Mouse (Mus musculus) ES-E14 (cell line): ENCODE data around the gene Tmem209. TPM values are rescaled to one million over a fixed set of nuclear protein-coding genes. Genes with fewer than 3 reads are reported as not detected.

Experiments used
- DNase-seq: peaks from one replicate; pipeline ENCODE4 v3.0.0-alpha.2; 2013; ENCODE audit warnings: low read depth, low spot score
- H3K27ac ChIP-seq: 2 replicates; pipeline ENCODE4 v1.5.1; 2012; ENCODE audit warnings: low read depth, mild to moderate bottlenecking, low read length, moderate library complexity, mixed read lengths; ENCODE audit not compliant: poor library complexity, insufficient read depth, severe bottlenecking
- H3K36me3 ChIP-seq: 2 replicates; pipeline ENCODE4 v1.6.1; 2012; ENCODE audit warnings: mild to moderate bottlenecking, low read length, moderate library complexity, mixed read lengths; ENCODE audit not compliant: control insufficient read depth, poor library complexity, insufficient read depth, severe bottlenecking
- H3K4me1 ChIP-seq, 2 experiments: fragments of 150-350 bp in 1 of 2; sonication (generic) in 1 of 2; 2 replicates each; pipeline ENCODE4 v1.6.1; 2012; ENCODE audit warnings: low read length in 2 of 2, mild to moderate bottlenecking in 1 of 2, mixed read lengths in 1 of 2; ENCODE audit not compliant: control insufficient read depth in 2 of 2, insufficient read depth in 2 of 2, poor library complexity in 1 of 2
- H3K4me3 ChIP-seq, 2 experiments: fragments of 150-350 bp in 1 of 2; sonication (generic) in 1 of 2; 2 replicates each; pipeline ENCODE4 v1.5.1; 2012; ENCODE audit warnings: low read length in 2 of 2, low read depth in 1 of 2, mild to moderate bottlenecking in 1 of 2, mixed read lengths in 1 of 2; ENCODE audit not compliant: insufficient read depth in 1 of 2, poor library complexity in 1 of 2, severe bottlenecking in 1 of 2
- H3K9ac ChIP-seq: 2 replicates; pipeline ENCODE4 v1.6.1; 2012; ENCODE audit warnings: low read depth, mild to moderate bottlenecking, low read length, mixed read lengths; ENCODE audit not compliant: poor library complexity, insufficient read depth, severe bottlenecking
- H3K9me3 ChIP-seq: fragments of 150-350 bp; sonication (generic); 2 replicates; pipeline ENCODE4 v1.6.1; 2012; ENCODE audit warnings: low read depth, mild to moderate bottlenecking, low read length; ENCODE audit not compliant: control insufficient read depth, insufficient read depth
- CHD2 ChIP-seq: IDR thresholded peaks from 2 replicates; pipeline ENCODE4 v1.6.1; 2014; ENCODE audit warnings: mild to moderate bottlenecking, low read depth, low read length, inconsistent platforms
- HCFC1 ChIP-seq: IDR thresholded peaks from 2 replicates; pipeline ENCODE4 v1.6.1; 2012; ENCODE audit warnings: low read length, inconsistent platforms, borderline replicate concordance; ENCODE audit not compliant: insufficient read depth
- MAFK ChIP-seq: IDR thresholded peaks from 2 replicates; pipeline ENCODE4 v1.6.1; 2014; ENCODE audit warnings: mild to moderate bottlenecking, low read depth, low read length, inconsistent platforms; ENCODE audit not compliant: insufficient read depth
- ZC3H11A ChIP-seq: IDR thresholded peaks from 2 replicates; pipeline ENCODE4 v1.6.1; 2012; ENCODE audit warnings: low read depth, mild to moderate bottlenecking, inconsistent platforms, low read length, borderline replicate concordance
- ZNF384 ChIP-seq: IDR thresholded peaks from 2 replicates; pipeline ENCODE4 v1.6.1; 2012; ENCODE audit warnings: low read depth, low read length, inconsistent platforms
- in situ Hi-C, 2 experiments: fragments of 600-800 bp; cut with MboI; formaldehyde crosslinking; loops; one replicate each; pipeline ENCODE4 v1.15.1; 2025; ENCODE audit warnings: low sequenced_read_pairs in 2 of 2, inconsistent platforms in 1 of 2; ENCODE audit not compliant: unreplicated experiment in 2 of 2
- total RNA-seq: library from RNA; depleted of rRNA; stranded (reverse); fragments of 300-350 nt; gene quantifications from 2 replicates; pipeline ENCODE4 v1.2.3, GENCODE M21; 2012; rRNA removed

Gene Tmem209
- total RNA-seq, 1 experiment = 104 TPM

DNA sequence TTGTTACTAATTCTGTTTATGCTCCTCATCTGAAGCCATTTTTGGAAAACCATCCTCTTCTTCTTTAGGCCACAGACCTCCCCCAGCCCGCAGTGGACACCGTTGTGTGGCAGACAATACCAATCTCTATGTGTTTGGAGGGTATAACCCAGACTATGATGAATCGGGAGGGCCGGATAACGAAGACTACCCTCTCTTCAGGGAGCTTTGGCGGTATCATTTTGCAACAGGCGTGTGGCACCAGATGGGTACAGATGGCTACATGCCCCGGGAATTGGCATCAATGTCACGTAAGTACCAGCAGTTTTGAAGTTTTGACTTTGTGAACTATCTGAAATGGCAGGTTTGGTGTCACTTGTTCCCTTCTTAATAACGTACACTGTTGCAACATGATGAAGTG, 70.0 kb downstream of the Tmem209 start:
- H3K9ac ChIP-seq = no peak overlapping the region
- TF ChIP-seq MAFK (no peak), CHD2 (no peak), ZNF384 (no peak), ZC3H11A (no peak), HCFC1 (no peak)
- in situ Hi-C loops = no loop called here
- DNase-seq = no peak
- no peak overlapping the region for H3K4me3 ChIP-seq
- H3K36me3 ChIP-seq = no peaks in the 10 kb centered on the region; the same call in 1 of the 2 replicates
- H3K9me3 ChIP-seq = no peaks in the 10 kb centered on the region
- peaks cover 0 to 2% of the 10 kb centered on the region in 2 experiments; a peak in 1 of 4 replicates for H3K4me1 ChIP-seq
- no peak overlapping the region for H3K27ac ChIP-seq

DNA sequence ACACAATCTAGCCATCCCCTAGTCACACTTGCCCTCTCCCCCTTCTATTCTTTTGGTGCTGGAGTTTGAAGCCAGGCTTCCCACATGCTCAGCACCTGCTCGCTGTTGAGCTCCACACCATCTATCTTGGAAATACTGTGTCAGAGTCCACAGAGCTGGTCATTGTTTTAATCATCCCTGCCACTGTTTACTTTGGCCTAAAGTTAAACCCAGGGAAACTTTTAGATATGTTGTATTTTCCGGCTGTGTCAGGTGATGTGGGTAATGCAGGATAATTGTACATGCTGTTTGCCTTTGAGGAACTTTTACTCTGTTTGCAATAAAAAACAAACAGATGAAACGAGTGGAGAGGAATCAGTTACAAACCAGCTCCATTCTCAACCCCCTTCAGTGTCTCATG, 72.5 kb downstream of the Tmem209 start:
- no peak for DNase-seq
- in situ Hi-C loops = no loop called here
- Histone ChIP-seq H3K9me3 (no peaks in the 10 kb centered on the region), H3K4me1 (peaks cover 0 to 2% of the 10 kb centered on the region in 2 experiments; a peak in 1 of 4 replicates), H3K36me3 (no peaks in the 10 kb centered on the region; the same call in 1 of the 2 replicates), H3K27ac (no peak overlapping the region), H3K4me3 (no peak overlapping the region), H3K9ac (no peak overlapping the region)
- TF ChIP-seq CHD2 = no peak
- TF ChIP-seq MAFK = no peak
- TF ChIP-seq HCFC1 = no peak
- no peak for TF ChIP-seq ZNF384
- no peak for TF ChIP-seq ZC3H11A

DNA sequence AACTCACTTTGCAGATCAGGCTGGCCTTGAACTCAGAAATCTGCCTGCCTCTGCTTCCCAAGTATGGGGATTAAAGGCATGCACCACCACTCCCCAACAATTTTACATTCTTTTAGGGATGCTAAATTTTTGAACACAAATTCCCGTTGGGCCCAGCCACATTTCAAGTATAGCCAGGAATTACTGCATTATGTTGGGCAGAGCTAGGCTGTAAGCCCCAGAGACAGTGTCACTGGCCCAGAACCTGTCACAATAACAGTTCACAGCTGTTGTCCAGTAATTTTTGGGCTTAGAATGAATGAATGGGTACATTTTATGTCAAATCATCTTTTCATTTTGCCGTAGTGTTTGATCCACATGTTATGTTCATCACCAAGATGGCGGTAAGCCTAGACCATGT, 73.1 kb downstream of the Tmem209 start:
- Histone ChIP-seq H3K27ac (no peak overlapping the region), H3K9ac (no peak overlapping the region), H3K4me1 (peaks cover 0 to 2% of the 10 kb centered on the region in 2 experiments; a peak in 1 of 4 replicates), H3K36me3 (no peaks in the 10 kb centered on the region), H3K9me3 (no peaks in the 10 kb centered on the region), H3K4me3 (no peak overlapping the region)
- TF ChIP-seq HCFC1 = no peak
- in situ Hi-C loops = no loop called here
- no peak for DNase-seq

DNA sequence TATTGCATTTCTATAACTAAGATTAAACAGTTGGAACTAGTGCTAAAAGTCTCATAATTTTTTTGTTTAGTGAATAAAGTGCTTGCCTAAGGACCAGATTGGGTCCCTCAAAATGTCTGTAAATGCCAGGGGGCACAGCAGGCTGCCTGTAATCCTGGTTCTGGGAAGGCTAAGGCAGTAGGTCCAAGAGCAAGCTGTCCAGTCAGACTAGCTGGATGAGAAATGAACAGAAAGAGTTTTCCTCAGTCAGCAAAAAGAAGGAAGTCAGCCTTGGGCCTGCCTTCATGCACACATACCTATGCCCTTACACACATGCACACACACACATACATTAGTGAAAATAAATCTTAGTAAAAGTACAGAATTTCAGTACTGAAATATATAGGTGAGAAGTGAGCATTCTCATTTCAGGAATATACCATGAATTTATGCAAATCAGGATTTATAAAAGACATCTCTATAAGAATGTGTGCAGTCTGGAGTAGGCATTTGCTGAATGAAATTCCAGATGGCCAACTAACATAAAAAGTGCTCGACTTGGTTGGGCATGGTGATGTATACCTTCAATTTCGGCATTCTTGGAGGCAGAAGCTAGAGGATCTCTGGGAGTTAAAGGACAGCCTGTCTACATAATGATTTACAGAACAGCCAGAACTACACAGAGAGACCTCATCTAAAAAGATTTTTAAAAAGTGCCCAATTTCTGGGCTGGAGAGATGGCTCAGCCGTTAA, 77.0 kb downstream of the Tmem209 start:
- Histone ChIP-seq H3K27ac (no peak overlapping the region), H3K36me3 (no peaks in the 10 kb centered on the region), H3K4me3 (no peak overlapping the region), H3K9ac (no peak overlapping the region), H3K4me1 (peaks cover 0 to 2% of the 10 kb centered on the region in 2 experiments; a peak in 1 of 4 replicates), H3K9me3 (no peaks in the 10 kb centered on the region)
- TF ChIP-seq ZC3H11A = no peak
- no peak for TF ChIP-seq CHD2
- 0 out of 2 replicates have a peak, but pooled peaks have one; percentile 13 for TF ChIP-seq MAFK
- TF ChIP-seq ZNF384 = no peak
- TF ChIP-seq HCFC1 = no peak
- no peak for DNase-seq
- in situ Hi-C loops = no loop called here

Other genes with a start within 250 kb of the Tmem209 start
- gene Ube2h, start 205.2 kb downstream of the Tmem209 start, total RNA-seq = 9.9 and 16.6 TPM in 2 replicates
- gene Zc3hc1, start 118.8 kb downstream of the Tmem209 start, total RNA-seq = 50.5 and 64.4 TPM in 2 replicates
- gene Klhdc10, start 107.9 kb downstream of the Tmem209 start, total RNA-seq = 44.2 and 48.9 TPM in 2 replicates
- 0.37 and 0.58 TPM in 2 replicates for gene Ssmem1, start 66 bp upstream of the Tmem209 start, total RNA-seq
- gene Cpa2, start 31.8 kb upstream of the Tmem209 start, total RNA-seq = 1.6 and 1.7 TPM in 2 replicates
- not detected in 2 replicates for gene Cpa4, start 58.6 kb upstream of the Tmem209 start, total RNA-seq
- gene Cpa5, start 101.2 kb upstream of the Tmem209 start, total RNA-seq = not detected in 2 replicates
- not detected in 2 replicates for gene Cpa1, start 129.4 kb upstream of the Tmem209 start, total RNA-seq
- gene Cep41, start 184.0 kb upstream of the Tmem209 start, total RNA-seq = 8.6 and 12.6 TPM in 2 replicates
- gene Mest, start 213.8 kb upstream of the Tmem209 start, total RNA-seq = 107 and 223 TPM in 2 replicates